Mouse (Mus musculus): ENCODE measurements around the gene Vps13c. TPM values are rescaled to one million over a fixed set of nuclear protein-coding genes. Genes with fewer than 3 reads are reported as not detected.

The Vps13c gene
- total RNA-seq, 2 experiments from 2014 or later, result 75.0 to 78.0 TPM

- DNase-seq (ENCODE audit: low spot score in 2 of 2), result peak; percentile 39 to 81
- intact Hi-C loops (cut with DNase I), result no loop called here
These were observed 29.7 kb downstream of the Vps13c start for GRCm38 (mm10) chr9:67869691-67870450.

- DNase-seq (ENCODE audit: low spot score in 2 of 2), result no peak
- intact Hi-C loops (cut with DNase I), result loop anchor here (2.0 kb wide), 1 partner anchor 46 kb away; no protein-coding TSS in a partner anchor
These were observed 34.5 kb downstream of the Vps13c start for GRCm38 (mm10) chr9:67874522-67875222.

GRCm38 (mm10) chr9:67875337-67875736 lies 35.1 kb downstream of the Vps13c start:
- intact Hi-C loops (cut with DNase I), result loop anchor here (2.0 kb wide), 1 partner anchor 47 kb away; no protein-coding TSS in a partner anchor
- peak; percentile 21 to 41 for DNase-seq (ENCODE audit: low spot score in 2 of 2)

- DNase-seq (ENCODE audit: low spot score in 2 of 2), result no peak
- intact Hi-C loops (cut with DNase I), result no loop called here
These were observed 37.0 kb downstream of the Vps13c start for GRCm38 (mm10) chr9:67877081-67877718.

GRCm38 (mm10) chr9:67878197-67878769 lies 38.1 kb downstream of the Vps13c start:
- intact Hi-C loops (cut with DNase I), result no loop called here
- no peak for DNase-seq (ENCODE audit: low spot score in 2 of 2)

- intact Hi-C loops (cut with DNase I), result no loop called here
- DNase-seq (ENCODE audit: low spot score in 2 of 2), result no peak
These were observed 43.3 kb downstream of the Vps13c start for GRCm38 (mm10) chr9:67883349-67883984.

GRCm38 (mm10) chr9:67884095-67884494 lies 43.9 kb downstream of the Vps13c start:
- intact Hi-C loops (cut with DNase I), result no loop called here
- no peak for DNase-seq (ENCODE audit: low spot score in 2 of 2)

- no peak for DNase-seq (ENCODE audit: low spot score in 2 of 2)
- intact Hi-C loops (cut with DNase I), result no loop called here
These were observed 47.0 kb downstream of the Vps13c start for GRCm38 (mm10) chr9:67886981-67887720.

GRCm38 (mm10) chr9:67893474-67893873 lies 53.3 kb downstream of the Vps13c start:
- DNase-seq (ENCODE audit: low spot score in 2 of 2), result peak in 1 of 2 experiments; percentile 60
- intact Hi-C loops (cut with DNase I), result no loop called here

GRCm38 (mm10) chr9:67896646-67897295 lies 56.6 kb downstream of the Vps13c start:
- intact Hi-C loops (cut with DNase I), result no loop called here
- no peak for DNase-seq (ENCODE audit: low spot score in 2 of 2)

GRCm38 (mm10) chr9:67900398-67900797 lies 60.2 kb downstream of the Vps13c start:
- peak in 1 of 2 experiments; percentile 5 for DNase-seq (ENCODE audit: low spot score in 2 of 2)
- intact Hi-C loops (cut with DNase I), result no loop called here

- intact Hi-C loops (cut with DNase I), result no loop called here
- DNase-seq (ENCODE audit: low spot score in 2 of 2), result no peak
These were observed 64.2 kb downstream of the Vps13c start for GRCm38 (mm10) chr9:67904355-67904754.

GRCm38 (mm10) chr9:67905541-67905940 lies 65.3 kb downstream of the Vps13c start:
- intact Hi-C loops (cut with DNase I), result no loop called here
- no peak for DNase-seq (ENCODE audit: low spot score in 2 of 2)

GRCm38 (mm10) chr9:67914681-67915080 lies 74.5 kb downstream of the Vps13c start:
- intact Hi-C loops (cut with DNase I), result no loop called here
- no peak for DNase-seq (ENCODE audit: low spot score in 2 of 2)

- intact Hi-C loops (cut with DNase I), result no loop called here
- DNase-seq (ENCODE audit: low spot score in 2 of 2), result no peak
These were observed 82.2 kb downstream of the Vps13c start for GRCm38 (mm10) chr9:67922350-67922749.

GRCm38 (mm10) chr9:67930629-67931028 lies 90.4 kb downstream of the Vps13c start:
- intact Hi-C loops (cut with DNase I), result no loop called here
- DNase-seq (ENCODE audit: low spot score in 2 of 2), result no peak

GRCm38 (mm10) chr9:67937286-67937685 lies 97.1 kb downstream of the Vps13c start:
- no peak for DNase-seq (ENCODE audit: low spot score in 2 of 2)
- intact Hi-C loops (cut with DNase I), result no loop called here

- intact Hi-C loops (cut with DNase I), result loop anchor here (5.0 kb wide), 1 partner anchor 198 kb away; the partner anchor contains the start of gene C2cd4b
- DNase-seq (ENCODE audit: low spot score in 2 of 2), result no peak
These were observed 115.3 kb downstream of the Vps13c start for GRCm38 (mm10) chr9:67955466-67956010.
